Mouse (Mus musculus) kidney, adult 8-10 months (tissue): Measurements from ENCODE around the gene Vash1.
A peak's percentile ranks its signal among the peaks of the same experiment; 100 is the strongest.

Experiments used
- DNase-seq, 2 experiments: peaks; one replicate each; pipeline ENCODE4 v3.0.0; 2022

Vash1 gene

GRCm38 (mm10) chr12:86678591-86679545 is at the start of gene Vash1:
Gene Vash1 (plus strand): TSS chr12:86678700.
- peak; percentile 7 to 35 for DNase-seq

- no peak for DNase-seq
Observed at GRCm38 (mm10) chr12:86628783-86629172, 49.7 kb upstream of the Vash1 start.

- no peak for DNase-seq
Observed at GRCm38 (mm10) chr12:86641763-86642162, 36.7 kb upstream of the Vash1 start.

DNA sequence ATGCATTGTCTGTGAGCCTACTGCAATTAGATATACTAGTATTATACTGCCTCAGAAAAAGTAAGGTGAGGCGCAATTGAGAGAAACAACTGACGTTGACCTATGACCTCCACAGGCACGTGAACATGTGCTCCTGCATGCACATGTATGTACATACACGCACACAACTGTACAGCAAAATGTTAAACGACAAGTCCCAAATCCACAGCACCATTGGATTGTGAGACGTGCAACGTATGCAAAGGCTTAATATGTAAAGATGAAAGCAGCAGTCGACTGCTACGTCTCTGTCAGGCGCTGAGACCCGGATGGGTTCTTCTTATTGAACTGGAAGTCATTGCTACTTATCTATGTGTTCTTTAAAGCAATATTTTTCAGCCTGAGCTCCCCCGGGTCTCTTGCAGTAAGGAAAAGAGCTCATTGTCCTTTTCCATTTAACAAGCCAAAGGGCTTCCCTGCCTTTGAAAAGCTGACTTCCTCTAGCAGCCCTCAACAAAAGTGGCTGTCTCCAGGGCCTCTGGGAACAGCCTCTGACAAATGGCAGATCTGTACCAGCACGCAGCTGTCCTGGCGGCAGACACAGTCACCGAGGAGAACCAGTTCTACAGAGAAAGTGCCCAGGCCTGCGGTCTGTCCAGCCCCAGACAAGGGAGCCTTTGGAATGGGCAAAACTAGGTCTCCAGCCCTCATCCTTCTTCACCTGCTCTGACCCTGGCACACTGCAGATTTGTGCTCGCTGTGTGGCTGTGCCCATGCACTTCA is 33.8 kb upstream of the Vash1 start:
- no peak for DNase-seq

DNA sequence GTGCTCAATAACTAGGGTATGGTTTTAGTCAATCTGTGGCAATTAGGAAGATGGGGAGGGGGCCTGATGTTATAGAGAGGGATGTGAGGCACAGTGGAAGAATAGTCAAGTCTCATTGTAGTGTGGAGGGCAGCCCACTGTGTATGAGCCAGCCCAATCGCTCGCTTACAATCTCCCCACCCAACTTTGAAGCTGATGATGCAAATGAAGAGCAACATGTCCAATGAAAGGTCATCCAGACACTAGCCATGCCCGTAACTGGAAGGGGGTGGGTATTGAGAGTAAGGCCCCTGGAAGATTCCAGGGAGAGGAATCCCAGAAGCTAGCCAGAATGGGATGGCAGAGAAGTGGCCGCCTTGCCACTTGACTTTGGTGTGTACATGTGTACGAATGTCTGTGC is 33.0 kb upstream of the Vash1 start:
- DNase-seq, result no peak

DNA sequence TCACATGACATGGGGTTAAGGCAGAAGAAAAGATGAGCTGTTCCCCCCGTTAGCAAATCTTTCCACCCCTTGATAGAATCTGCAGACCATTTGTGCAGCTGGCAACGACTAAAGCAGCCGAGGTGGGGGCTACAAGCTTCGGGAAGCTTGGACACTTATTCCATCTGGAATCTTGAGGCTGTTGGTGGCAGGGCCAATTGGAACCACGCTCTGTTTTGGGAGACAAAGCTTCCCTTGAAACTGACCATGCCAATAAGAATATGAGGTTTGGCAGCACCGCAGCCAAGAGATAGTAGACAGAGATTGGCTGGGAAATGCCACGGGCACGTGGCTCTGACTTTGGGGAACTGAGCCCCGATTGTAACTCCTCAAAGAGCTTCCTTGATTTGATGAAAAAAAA is 31.7 kb upstream of the Vash1 start:
- no peak for DNase-seq

DNA sequence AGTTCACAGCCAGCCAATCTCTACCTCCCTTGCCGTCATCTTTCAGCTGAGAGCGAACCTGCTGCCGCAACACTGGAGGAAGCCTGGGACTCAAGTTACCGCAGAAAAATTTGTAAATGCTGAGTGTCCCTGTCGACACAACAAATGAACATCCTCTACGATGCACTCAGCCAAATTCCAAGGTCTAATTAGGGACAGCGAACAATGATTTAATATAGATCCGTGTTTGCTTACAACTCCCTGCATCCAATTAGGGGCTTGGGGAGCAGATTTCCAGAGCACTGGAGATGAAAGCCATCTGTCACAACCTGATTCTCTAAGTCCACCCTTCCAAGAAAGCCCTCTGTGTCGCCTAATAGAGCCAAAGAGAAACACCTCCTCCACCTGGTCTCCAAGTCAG is 31.2 kb upstream of the Vash1 start:
- DNase-seq, result no peak

DNA sequence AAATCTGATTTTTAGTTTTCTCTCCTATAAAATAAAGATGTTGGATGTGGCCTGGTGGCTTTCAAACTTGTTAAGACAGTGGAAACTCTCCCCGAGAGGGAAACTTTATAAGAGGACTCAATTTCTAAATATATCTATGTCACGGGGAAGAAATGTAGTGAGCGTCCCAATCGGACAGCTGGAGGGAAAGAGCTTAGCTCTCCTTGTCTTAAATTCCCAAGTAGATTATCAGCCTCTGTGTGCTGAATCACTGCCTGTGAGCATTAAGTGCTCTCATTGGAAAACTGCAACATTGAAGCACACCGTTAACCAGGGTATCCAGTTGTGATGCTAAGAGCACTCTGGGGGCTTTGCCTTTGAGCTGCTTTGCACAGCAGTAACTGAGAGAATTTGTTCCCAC is 30.8 kb upstream of the Vash1 start:
- no peak for DNase-seq

GRCm38 (mm10) chr12:86648489-86648888 is 30.0 kb upstream of the Vash1 start:
- DNase-seq, result no peak

DNA sequence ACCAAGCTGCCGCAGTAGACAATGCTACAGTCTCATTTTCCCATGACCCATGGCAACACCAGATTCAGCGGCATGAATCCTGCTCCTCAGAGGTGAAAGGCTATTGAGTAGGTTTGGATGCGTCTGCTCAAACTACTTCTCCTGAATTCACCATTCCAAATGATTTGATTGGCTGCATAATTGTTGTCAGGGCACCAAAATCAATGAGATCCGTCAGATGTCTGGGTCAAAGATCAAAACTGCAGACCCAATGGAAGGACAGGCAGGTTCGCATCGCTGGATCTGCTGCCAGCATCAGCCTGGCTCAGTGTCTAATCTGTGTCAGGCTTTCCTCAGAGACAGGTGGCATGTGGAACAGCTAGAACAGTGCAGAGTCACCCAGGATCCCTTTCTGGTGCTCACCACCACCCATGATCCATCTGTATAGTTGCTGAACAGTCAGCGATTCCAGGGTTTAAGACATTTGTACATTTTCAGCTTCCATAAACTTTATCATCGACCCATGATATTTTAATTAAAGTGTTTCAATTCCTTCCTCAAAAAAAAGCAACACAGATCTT is 27.1 kb upstream of the Vash1 start:
- no peak for DNase-seq

DNA sequence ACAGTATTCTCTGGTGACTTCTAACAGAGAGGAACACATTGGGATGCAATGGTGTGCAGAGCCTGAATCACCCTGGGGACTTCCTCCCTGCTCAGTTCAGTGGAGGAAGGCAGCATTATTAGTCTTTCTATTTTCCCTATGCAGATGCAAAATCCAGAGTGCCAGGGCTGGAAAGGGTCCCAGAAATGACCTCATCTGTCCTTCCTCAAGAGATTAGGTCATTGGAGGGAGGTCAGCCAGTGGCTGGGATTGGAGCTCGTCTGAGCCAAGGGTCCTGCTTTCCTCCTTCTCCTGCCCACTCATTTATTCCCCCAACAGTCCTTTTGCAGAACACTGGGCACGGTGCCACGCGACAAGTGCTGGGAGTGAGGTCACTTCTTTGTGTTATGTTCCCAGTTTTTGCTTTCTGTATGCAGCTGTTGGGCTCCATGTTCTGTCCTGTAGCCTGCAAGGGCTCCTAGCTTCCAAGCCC is 25.9 kb upstream of the Vash1 start:
- DNase-seq, result peak; percentile 22 to 60

- no peak for DNase-seq
Observed at GRCm38 (mm10) chr12:86659447-86659968, 19.0 kb upstream of the Vash1 start.

DNA sequence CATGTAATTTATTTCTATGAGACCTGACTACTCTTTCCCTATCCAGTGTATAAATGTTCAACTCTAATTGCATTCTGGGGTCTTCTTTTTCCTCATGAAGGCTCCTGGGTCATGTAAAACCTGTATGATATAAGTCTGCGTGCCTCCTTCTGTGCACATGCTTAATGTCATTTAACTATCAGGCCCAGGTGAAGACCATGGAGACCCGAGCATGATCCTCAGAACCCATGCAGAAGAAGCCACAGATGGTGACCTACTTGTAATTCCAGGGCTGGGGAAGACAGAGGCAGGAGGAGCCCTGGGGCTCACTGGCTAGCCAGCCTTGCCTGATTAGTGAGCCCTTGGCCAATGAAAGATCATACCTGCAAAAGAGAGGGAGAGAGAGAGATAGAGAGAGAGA is 18.0 kb upstream of the Vash1 start:
- DNase-seq, result no peak

DNA sequence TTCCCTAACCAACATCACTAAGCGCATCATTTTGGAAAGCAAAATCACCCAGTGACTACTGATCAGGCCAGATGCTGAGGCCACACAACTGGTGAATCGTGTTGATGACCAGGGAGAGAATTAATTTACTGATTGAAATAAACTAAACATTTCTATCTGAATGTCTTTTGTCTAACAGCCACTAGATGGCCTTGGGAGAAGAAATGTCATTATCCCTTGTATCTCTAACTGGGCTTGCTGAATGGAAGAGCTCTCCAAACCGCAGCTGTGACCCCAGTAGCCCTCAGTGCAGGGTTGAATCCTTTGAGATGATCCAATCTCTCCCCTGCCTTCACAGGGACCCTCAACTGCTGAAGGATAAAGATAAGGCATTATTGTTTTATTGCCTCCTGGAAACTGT is 12.8 kb upstream of the Vash1 start:
- DNase-seq, result no peak

DNA sequence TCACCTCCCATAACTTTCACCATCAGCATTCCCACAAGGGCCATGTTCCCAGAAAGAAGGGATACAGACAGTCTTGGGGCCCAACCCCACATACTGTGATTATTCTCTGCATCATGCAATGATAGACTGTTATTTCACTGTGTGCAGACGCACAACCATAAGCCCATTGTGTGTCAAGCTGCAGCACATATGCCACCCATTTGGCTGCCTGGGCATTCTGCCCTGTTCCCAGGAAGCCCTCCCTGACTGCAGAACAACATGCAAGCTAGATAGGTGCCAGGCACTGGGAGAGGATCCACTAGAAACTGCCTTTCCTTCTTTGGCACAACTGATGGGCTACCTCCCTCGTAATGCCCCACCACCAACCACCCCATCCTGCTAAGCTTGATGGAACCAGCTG is 10.1 kb upstream of the Vash1 start:
- DNase-seq, result no peak

- no peak for DNase-seq
Observed at GRCm38 (mm10) chr12:86672105-86672504, 6.4 kb upstream of the Vash1 start.

GRCm38 (mm10) chr12:86672507-86672906 is 6.0 kb upstream of the Vash1 start:
- no peak for DNase-seq

DNA sequence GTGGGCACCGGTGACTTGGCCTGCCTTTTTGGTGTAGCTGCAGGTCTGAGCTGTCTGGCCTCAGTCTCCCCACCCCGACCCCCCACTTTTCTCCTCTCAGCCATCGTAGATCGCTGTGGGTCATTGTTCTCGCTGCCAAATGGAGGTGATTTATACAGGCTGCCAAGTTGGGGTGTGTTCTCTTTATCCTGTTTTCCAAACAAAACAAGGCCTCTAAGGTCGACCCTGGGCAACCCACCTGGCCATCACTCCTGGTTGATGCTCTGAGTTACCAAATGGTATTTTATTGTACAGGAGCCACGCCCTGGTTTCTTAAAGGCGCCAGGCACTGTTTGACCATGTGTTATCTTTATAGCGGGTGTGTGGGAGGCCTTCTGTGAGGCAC is 1.0 kb downstream of the Vash1 start:
- no peak for DNase-seq

- no peak for DNase-seq
Observed at GRCm38 (mm10) chr12:86679991-86680491, 1.5 kb downstream of the Vash1 start.

DNA sequence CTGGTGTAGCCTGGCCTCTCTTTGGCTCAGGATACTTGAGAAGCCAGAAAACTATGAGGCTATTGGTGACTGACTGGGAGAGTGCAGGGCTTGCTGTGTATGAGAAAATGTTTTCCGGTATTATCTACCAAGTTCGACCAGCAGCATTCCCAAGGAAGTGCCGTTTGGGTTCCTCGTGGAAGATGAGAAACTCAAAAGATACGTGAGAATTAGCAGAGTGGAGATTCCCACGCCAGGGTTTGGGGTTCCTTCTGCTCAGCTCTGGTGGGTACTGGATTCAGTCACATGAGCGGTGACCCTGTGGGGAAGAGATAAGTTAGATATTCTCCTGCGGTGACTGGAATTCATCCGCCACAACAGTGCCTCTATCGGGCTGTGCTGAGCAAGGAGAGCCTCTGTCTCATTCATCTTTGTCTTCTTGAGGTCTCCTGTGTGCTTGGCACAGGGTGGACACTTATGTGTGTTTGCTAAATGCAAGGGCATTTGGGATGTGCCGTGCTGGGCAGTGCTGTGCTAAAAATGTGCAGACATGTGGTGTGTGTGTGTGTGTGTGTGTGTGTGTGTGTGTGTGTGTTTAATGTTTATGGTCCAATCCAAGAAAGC is 2.2 kb downstream of the Vash1 start:
- no peak for DNase-seq

DNA sequence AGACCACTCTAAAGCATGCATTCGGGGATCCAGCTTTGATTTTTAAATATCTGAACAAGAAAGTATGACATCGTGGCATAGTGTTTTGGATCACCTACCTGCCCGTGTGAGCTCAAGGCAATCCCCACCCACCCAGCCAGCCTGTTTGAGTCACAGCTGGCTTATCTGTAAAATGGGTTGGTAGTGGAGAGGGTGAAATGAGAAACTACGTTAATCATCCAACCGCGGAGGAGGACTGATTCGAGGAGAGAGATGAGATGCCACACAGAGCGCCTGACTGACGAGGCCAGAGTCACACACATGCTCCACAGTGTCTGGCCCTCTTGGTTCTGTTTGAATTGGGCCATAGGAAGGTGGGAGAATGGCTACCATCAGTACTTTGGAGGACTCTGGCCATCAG is 3.1 kb downstream of the Vash1 start:
- DNase-seq, result no peak

DNA sequence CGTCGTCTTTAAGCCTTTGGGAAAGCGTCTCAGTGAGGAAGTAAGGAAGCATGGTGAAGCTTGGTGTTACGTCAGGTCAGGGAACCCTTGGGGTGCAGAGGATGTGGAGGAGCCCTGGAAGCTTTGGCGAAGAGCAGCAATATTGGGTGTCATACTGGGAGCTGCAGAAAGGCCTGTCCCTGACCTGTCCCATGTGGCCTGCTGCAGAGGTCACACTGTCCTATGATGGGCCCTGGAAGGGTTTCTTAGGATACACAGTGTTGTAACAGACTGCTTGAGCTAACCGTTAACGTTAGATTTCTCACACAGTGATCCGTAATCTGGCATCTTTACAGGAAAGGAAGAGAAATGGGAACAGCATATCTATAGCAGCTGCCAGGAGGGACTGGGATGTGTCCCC is 3.7 kb downstream of the Vash1 start:
- no peak for DNase-seq

DNA sequence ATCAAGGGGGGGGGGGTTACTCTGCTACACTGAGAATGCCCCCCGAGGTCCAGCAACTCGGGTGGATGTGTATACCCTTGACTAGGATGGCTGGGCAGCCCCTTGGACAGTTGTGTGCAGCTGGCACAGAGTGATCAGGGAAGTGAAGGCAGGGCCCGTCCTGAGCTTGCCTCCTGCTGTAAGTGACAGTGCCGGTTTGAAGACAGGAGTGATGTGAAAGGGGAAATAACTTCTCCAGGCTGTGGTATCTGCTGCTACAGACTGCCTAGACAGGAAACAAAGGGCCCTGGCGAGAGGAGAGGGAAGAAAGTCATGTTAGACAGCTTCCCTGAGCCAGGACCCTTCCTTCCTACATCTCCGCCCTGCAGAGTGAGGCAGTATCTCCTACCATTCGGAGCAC is 5.2 kb downstream of the Vash1 start:
- no peak for DNase-seq
